Mouse (Mus musculus): ENCODE results near the gene Cbarp. TPM values are rescaled to one million over a fixed set of nuclear protein-coding genes. Genes with fewer than 3 reads are reported as not detected.

Cbarp gene
- polyA plus RNA-seq, 1 experiment from 2014 or later = 8.5 TPM

DNA sequence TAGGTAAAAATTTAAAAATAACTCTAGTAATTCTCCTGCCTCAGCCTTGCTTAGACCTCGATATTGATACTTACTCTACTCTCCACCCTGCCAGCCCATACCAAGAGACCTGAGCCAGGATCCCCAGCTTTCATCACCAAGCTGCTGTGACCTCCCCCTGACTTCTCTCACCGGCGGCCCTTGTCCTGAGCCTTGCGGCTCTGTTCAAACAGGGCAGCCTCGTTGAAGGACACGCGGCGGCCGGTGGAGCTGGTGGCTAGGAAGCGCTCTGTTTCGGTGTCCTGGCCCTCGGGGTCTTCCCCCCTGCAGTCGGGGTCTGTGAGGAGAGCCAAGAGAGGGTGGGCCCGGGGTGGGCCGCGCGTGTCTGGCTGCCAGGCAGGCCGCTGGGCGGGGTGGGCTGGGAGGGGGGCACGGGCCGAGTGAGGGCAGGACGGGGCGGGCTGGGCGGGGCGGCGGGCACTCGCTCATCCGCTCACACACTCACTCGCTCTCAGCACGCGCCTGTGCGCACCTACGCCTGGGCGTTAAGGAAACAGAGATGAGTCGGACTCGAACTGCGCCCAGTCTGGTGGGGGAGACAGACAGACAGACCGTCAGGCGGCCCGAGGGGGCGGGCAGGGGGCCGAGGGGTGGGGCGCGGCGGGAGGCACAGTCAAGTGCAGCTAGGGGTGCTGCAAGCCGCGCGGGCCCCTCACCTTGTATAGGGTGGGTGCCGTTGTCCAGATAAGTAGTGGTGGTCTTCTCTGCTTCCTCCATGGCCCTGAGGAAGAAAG, 4.3 kb downstream of the Cbarp start:
- no peaks in the 10 kb centered on the region for H3K9me3 ChIP-seq
- H3K4me3 ChIP-seq = peak overlapping the region; percentile 76
- peaks cover 52% of the 10 kb centered on the region for H3K36me3 ChIP-seq (replicated peaks)
- peaks cover 66% of the 10 kb centered on the region for H3K4me1 ChIP-seq
- H3K27me3 ChIP-seq (replicated peaks; ENCODE audit: low read depth, poor library complexity, severe bottlenecking) = peaks cover 77% of the 10 kb centered on the region
- WGBS = 13% methylated on average over 49 of the region's 49 CpGs
- no peak for DNase-seq (ENCODE audit: low spot score)
- H3K27ac ChIP-seq (replicated peaks) = peak overlapping the region; percentile 87; the same call in 1 of the 2 replicates

DNA sequence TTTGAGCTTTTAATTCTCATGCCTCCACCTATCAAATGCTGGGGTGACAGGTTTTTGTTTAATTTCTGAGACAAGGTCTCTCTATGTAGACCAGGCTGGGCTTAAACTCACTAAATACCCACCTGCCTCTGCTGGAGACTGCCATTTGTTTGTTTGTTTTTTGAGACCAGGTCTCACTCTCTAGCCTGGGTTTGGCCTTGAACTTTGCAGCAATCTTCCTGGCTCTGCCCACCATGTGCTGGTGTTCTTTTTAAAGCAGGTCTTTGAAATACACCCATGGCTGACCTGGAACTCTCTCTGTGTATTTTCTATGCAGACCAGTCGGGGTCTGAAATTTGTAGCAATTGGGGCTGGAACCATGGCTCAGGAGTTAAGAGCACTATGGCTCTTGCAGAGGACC, 5.0 kb downstream of the Cbarp start:
- no peak for DNase-seq (ENCODE audit: low spot score)
- no peak overlapping the region for H3K4me3 ChIP-seq
- peaks cover 66% of the 10 kb centered on the region for H3K4me1 ChIP-seq
- H3K36me3 ChIP-seq (replicated peaks) = peaks cover 59% of the 10 kb centered on the region
- no peak overlapping the region for H3K27ac ChIP-seq (replicated peaks)
- no peaks in the 10 kb centered on the region for H3K9me3 ChIP-seq
- WGBS = 80% methylated on average over 1 of the region's 1 CpGs
- peaks cover 82% of the 10 kb centered on the region for H3K27me3 ChIP-seq (replicated peaks; ENCODE audit: low read depth, poor library complexity, severe bottlenecking)

DNA sequence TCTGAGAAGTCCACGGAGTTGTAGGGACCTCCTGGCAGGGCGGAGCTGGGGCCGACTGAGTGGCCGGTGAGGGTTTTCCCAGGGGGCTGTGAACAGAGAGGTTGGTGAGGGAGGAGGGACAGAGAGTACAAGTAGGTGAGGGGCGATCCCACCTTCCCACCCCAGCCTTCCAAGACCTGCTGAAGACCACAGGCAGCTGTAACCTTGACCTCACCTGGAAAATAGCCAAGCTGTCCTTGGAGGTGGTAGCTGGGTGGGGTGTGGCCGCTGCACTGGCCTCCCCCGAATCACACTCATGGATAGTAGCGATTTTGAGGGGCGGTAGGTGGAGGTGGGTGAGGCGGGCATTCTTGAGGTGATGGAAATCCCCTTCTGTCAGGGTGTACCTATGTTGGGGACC, 5.5 kb downstream of the Cbarp start:
- DNase-seq (ENCODE audit: low spot score) = no peak
- peaks cover 65% of the 10 kb centered on the region for H3K4me1 ChIP-seq
- peaks cover 64% of the 10 kb centered on the region for H3K36me3 ChIP-seq (replicated peaks)
- H3K27me3 ChIP-seq (replicated peaks; ENCODE audit: low read depth, poor library complexity, severe bottlenecking) = peaks cover 80% of the 10 kb centered on the region
- peak overlapping the region; percentile 21; the same call in 1 of the 2 replicates for H3K4me3 ChIP-seq
- no peak overlapping the region for H3K27ac ChIP-seq (replicated peaks)
- H3K9me3 ChIP-seq = no peaks in the 10 kb centered on the region
- 90% methylated on average over 10 of the region's 10 CpGs for WGBS

DNA sequence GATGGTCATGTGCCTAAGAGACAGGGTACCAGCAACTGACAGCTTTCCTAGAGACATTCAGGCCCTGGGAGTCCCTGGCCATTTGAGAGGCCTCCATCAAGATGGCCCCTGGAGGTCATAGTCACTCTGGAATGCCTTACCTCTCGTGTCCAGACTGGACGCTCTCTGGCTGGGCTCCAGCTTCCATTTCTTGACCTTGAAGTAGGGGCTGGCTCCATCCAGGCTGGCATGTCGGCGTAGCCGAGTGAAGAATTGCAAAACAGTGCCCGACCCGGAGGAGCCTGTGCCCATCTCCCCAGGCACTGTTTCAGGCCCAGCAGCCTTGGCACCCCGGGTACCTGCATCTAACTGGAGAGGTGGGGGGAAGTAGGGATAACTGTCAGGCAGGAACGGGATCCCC, 6.2 kb downstream of the Cbarp start:
- Histone ChIP-seq H3K4me1 (peaks cover 65% of the 10 kb centered on the region), H3K4me3 (no peak overlapping the region)

DNA sequence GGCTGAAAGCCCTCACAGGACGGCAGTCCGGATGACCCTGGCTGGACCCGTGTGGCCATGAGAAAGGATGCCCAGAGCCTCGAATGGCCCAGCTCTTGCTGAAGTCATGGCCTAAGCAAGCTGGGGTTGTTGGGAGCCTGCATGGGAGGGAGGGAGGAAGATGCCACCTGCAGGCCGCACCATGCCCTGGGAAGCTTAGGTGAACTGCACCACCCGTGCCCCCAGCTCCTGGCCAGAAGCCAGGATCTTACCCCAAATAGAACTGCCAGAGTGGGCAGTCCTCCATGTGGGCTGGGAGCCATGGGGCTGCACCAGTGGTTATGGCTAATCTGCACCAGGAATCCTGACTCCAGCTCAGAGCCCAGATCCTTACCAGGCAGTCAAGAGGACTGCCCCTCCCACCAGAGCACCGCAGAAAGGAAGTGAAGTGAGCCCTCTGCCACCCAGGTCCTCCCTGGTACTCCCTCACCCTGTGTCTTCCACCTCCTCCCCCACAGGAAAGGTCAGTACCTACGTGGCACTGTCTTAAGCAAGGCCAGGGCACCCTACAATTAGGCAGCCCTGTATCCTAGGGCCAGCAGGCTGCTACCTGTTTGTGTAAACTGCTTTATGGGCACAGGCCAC, 7.3 kb downstream of the Cbarp start:
- Histone ChIP-seq H3K36me3 (replicated peaks) (peaks cover 82% of the 10 kb centered on the region), H3K27me3 (replicated peaks; ENCODE audit: low read depth, poor library complexity, severe bottlenecking) (peaks cover 76% of the 10 kb centered on the region), H3K4me1 (peaks cover 55% of the 10 kb centered on the region), H3K9me3 (no peaks in the 10 kb centered on the region), H3K27ac (replicated peaks) (no peak overlapping the region; the same call in 1 of the 2 replicates), H3K4me3 (peak overlapping the region; percentile 47; the same call in 1 of the 2 replicates)
- no peak for DNase-seq (ENCODE audit: low spot score)
- 82% methylated on average over 8 of the region's 8 CpGs for WGBS

More for the DNA sequence above, 6.2 kb downstream of the Cbarp start:
- Histone ChIP-seq H3K36me3 (replicated peaks) (peaks cover 71% of the 10 kb centered on the region), H3K27ac (replicated peaks) (no peak overlapping the region), H3K27me3 (replicated peaks; ENCODE audit: low read depth, poor library complexity, severe bottlenecking) (peaks cover 77% of the 10 kb centered on the region), H3K9me3 (no peaks in the 10 kb centered on the region)
- WGBS = 90% methylated on average over 9 of the region's 9 CpGs
- DNase-seq (ENCODE audit: low spot score) = no peak

DNA sequence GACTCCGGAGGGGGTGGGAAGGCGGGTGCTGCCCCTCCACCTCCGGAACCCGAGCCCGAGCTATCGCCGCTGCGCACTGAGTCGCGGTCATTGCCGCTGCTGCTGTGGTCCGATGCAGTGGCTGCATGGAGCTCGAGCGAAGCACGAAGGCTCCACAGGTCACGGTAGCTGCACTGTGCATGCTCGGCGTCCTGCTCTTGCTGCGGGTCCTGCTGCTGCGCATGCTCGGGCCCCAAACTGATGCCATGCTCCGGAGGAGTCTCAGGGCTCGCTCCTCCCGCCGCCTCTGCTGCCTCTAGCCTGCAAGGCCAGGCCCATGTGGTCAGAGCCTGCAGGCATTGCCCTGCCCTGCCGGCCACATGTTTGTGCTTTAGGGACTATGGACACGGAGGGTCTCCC, 8.7 kb downstream of the Cbarp start:
- 28% methylated on average over 27 of the region's 27 CpGs for WGBS
- H3K4me3 ChIP-seq = peak overlapping the region; percentile 47
- no peaks in the 10 kb centered on the region for H3K9me3 ChIP-seq
- H3K27ac ChIP-seq (replicated peaks) = peak overlapping the region; percentile 48; the same call in 1 of the 2 replicates
- peaks cover 41% of the 10 kb centered on the region for H3K4me1 ChIP-seq
- peak; percentile 56 for DNase-seq (ENCODE audit: low spot score)
- peaks cover 96% of the 10 kb centered on the region for H3K36me3 ChIP-seq (replicated peaks)
- peaks cover 62% of the 10 kb centered on the region for H3K27me3 ChIP-seq (replicated peaks; ENCODE audit: low read depth, poor library complexity, severe bottlenecking)

DNA sequence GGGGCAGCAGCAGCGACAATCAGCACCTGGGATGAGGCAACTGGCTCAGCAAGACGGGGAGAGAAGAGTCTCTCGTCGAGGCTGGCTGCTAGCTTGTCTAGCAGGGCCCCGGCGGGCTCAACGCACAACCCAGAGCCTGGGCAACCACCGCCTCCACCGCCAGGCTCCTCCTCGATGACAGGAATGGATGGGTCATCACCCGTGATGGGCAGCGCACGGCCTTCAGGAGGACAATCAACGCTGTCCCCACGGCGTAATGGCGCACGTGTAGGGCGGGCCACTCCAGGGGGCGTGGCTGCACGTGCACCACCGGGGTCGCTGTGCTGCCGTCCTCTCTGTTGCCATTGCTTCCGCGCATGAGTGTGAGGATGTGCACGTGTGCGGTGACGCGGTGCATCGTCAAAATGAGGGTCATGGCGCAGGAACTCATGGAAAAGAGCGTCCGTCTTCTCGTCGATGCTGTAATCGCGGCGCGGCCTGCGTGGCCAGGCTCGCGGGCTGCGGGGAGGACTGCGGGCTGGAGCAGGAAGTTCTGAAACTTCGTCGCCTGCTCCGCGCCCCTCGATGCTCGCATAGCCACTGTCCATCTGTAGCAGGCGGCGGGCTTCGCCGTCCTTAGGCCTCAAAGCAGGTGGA, 9.2 kb downstream of the Cbarp start:
- DNase-seq (ENCODE audit: low spot score) = peak; percentile 80
- Histone ChIP-seq H3K27ac (replicated peaks) (peak overlapping the region; percentile 48; the same call in 1 of the 2 replicates), H3K36me3 (replicated peaks) (peaks cover 100% of the 10 kb centered on the region), H3K4me3 (peak overlapping the region; percentile 47), H3K4me1 (peaks cover 36% of the 10 kb centered on the region), H3K27me3 (replicated peaks; ENCODE audit: low read depth, poor library complexity, severe bottlenecking) (peaks cover 57% of the 10 kb centered on the region), H3K9me3 (no peaks in the 10 kb centered on the region)
- 12% methylated on average over 55 of the region's 55 CpGs for WGBS

DNA sequence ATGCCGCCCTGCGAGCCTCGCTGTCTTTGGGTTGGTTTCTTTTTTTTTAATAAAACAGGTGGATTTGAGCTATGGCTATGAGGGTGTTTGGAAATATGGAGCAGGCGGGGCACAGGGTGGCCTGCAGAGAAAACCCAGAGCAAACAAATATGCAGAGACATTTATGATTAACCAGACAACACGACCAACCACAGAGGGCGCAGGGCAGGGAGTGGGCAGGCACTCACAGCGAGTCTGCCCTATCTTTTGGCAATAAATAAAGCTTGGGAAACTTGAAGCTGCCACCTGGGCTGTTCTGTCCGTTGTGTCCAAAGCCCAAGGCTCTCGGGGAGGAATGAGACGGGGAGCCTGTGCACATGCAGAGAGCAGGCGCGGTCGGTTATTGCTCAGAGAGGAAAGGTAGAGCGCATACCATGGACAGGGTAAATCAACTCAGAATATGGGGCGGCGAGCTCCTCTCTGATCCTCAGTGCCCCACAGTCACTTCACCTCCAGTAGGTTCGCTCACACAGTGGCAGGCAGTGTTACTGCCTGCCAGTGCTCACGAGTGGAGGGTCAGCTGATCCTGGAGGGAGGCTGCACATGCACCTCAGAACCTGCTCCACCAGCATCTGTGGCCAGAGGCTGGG, 10.1 kb downstream of the Cbarp start:
- DNase-seq (ENCODE audit: low spot score) = no peak
- 87% methylated on average over 18 of the region's 18 CpGs for WGBS
- Histone ChIP-seq H3K4me3 (peak overlapping the region; percentile 47), H3K36me3 (replicated peaks) (peaks cover 100% of the 10 kb centered on the region), H3K9me3 (no peaks in the 10 kb centered on the region), H3K27ac (replicated peaks) (0 out of 2 replicates have a peak overlapping the region, but pooled peaks have one; percentile 48), H3K4me1 (peaks cover 32% of the 10 kb centered on the region), H3K27me3 (replicated peaks; ENCODE audit: low read depth, poor library complexity, severe bottlenecking) (peaks cover 48% of the 10 kb centered on the region)

DNA sequence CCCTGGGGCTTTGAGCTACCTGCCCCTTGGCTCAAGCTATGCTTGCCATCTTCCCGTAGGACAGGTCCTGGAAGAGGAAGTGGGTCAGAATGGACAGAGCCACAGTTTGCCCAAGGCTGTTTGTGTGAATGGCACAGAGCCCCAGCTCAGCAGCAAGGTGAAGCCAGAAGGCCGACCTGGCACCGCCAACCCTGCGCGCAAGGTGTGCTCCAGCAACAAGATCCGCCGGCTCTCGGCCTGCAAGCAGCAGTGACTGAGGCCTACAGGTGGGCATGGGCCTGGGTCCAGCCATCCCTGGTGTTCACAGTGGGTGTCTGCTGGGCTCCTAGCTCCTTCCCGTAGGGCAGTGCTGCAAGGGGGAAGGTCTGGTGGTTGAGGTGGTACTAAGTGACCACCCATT, 10.8 kb downstream of the Cbarp start:
- Histone ChIP-seq H3K4me3 (peak overlapping the region; percentile 1; the same call in 1 of the 2 replicates), H3K9me3 (no peaks in the 10 kb centered on the region), H3K27me3 (replicated peaks; ENCODE audit: low read depth, poor library complexity, severe bottlenecking) (peaks cover 41% of the 10 kb centered on the region), H3K27ac (replicated peaks) (no peak overlapping the region), H3K4me1 (peaks cover 32% of the 10 kb centered on the region), H3K36me3 (replicated peaks) (peaks cover 100% of the 10 kb centered on the region)
- 94% methylated on average over 9 of the region's 9 CpGs for WGBS
- no peak for DNase-seq (ENCODE audit: low spot score)

DNA sequence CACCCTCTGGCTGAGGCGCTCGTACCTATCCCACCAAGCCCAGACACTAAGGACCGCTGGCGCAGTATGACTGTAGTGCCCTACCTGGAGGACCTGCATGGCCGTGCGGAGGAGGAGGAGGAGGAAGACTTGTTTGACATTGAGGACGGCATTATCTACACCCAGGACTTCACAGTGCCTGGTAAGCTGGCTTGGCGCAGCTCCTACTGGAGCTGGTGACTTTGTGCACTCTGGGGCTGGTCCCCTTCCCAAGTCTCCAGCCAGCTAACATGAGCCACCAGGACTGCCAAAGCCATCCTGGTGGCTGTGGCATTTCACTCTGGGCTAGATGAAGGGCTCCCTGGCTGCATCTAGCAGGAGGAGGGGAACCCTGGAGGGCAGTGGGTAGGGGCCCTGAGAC, 12.7 kb downstream of the Cbarp start:
- Histone ChIP-seq H3K9me3 (no peaks in the 10 kb centered on the region), H3K4me3 (peak overlapping the region; percentile 15; the same call in 1 of the 2 replicates), H3K36me3 (replicated peaks) (peaks cover 100% of the 10 kb centered on the region), H3K4me1 (peaks cover 29% of the 10 kb centered on the region), H3K27me3 (replicated peaks; ENCODE audit: low read depth, poor library complexity, severe bottlenecking) (peaks cover 23% of the 10 kb centered on the region; the same call in 1 of the 2 replicates), H3K27ac (replicated peaks) (no peak overlapping the region)
- 97% methylated on average over 8 of the region's 8 CpGs for WGBS
- DNase-seq (ENCODE audit: low spot score) = no peak

DNA sequence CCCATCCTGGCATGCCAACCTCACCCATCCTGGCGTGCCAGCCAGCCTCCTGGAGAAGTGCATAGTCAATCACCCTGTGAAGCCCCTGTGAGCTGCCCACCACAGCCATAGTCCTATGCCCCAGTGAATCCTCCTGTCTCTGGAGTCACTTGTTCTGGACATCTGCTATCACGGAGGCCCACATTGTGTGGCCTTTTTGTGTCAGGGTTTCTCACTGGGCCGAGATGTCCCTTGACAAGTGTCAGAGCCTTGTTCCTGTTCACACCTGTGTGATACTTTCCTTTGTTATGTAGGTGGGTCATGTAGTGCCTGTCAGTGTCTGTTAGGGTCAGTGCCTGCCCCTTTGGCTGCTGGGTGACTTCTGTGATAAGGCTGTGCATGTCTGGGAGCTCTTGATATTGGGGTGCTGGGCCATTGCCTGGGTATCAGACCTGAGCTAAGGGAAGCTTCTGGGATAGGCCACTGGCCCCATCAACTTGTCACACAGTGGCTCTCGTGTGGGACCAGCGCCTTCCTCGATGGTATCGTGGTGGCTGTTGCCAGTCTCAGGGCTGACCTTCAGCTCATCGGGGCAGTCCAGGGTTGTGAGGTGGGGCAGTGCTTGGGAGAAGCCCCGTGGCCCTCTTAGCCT, 16.6 kb downstream of the Cbarp start:
- no peaks in the 10 kb centered on the region for H3K27me3 ChIP-seq (replicated peaks; ENCODE audit: low read depth, poor library complexity, severe bottlenecking)
- no peaks in the 10 kb centered on the region for H3K9me3 ChIP-seq
- no peak for DNase-seq (ENCODE audit: low spot score)
- H3K36me3 ChIP-seq (replicated peaks) = peaks cover 100% of the 10 kb centered on the region
- no peak overlapping the region for H3K27ac ChIP-seq (replicated peaks)
- H3K4me1 ChIP-seq = peaks cover 7% of the 10 kb centered on the region
- H3K4me3 ChIP-seq = no peak overlapping the region
- WGBS = 94% methylated on average over 9 of the region's 9 CpGs

DNA sequence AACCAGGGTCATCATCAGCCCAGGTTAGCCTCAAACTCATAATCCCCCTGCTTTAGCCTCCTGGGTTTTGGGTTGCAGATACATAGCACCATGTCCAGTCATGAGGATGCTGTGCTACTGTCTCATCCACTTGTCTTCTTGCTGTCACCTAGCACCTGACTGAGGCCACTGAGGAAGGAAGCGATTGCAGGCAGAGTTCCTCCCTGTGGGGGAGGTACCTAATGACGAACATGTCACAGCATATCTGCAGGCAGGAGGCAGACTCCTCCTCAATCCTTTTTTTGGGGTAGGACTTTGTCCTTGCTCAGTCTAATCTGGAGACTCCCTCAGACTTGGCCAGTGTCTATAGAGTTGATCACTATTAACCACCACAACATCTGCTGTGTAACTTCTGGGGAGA, 19.0 kb downstream of the Cbarp start:
- Histone ChIP-seq H3K4me3 (no peak overlapping the region), H3K36me3 (replicated peaks) (peaks cover 97% of the 10 kb centered on the region)
- WGBS = 92% methylated on average over 2 of the region's 2 CpGs

More for the DNA sequence above, 19.0 kb downstream of the Cbarp start:
- Histone ChIP-seq H3K4me1 (peaks cover 32% of the 10 kb centered on the region), H3K27ac (replicated peaks) (no peak overlapping the region), H3K9me3 (no peaks in the 10 kb centered on the region), H3K27me3 (replicated peaks; ENCODE audit: low read depth, poor library complexity, severe bottlenecking) (no peaks in the 10 kb centered on the region)
- DNase-seq (ENCODE audit: low spot score) = no peak

Measured in embryonic facial prominence, embryonic 10.5 days (tissue).